Mouse (Mus musculus) layer of hippocampus, postnatal 25 days (tissue): ENCODE measurements around the gene Ppp2r5d. TPM values are rescaled to one million over a fixed set of nuclear protein-coding genes. Genes with fewer than 3 reads are reported as not detected.

Experiments
- DNase-seq, 2 experiments: peaks; one replicate each; pipeline ENCODE4 v3.0.0; 2022; ENCODE audit warnings: mixed read lengths in 2 of 2, low spot score in 1 of 2; ENCODE audit errors: extremely low spot score in 1 of 2
- total RNA-seq, 2 experiments: library from RNA; stranded (reverse); gene quantifications; 2 replicates each; pipeline ENCODE4 v1.2.3; 2021

Ppp2r5d gene
- total RNA-seq, 2 experiments from 2014 or later = 88.1 to 91.8 TPM

- no peak for DNase-seq
Observed at GRCm38 (mm10) chr17:46682654-46683389, 22.1 kb downstream of the Ppp2r5d start.

GRCm38 (mm10) chr17:46681466-46682118 is 23.3 kb downstream of the Ppp2r5d start:
- no peak for DNase-seq

DNA sequence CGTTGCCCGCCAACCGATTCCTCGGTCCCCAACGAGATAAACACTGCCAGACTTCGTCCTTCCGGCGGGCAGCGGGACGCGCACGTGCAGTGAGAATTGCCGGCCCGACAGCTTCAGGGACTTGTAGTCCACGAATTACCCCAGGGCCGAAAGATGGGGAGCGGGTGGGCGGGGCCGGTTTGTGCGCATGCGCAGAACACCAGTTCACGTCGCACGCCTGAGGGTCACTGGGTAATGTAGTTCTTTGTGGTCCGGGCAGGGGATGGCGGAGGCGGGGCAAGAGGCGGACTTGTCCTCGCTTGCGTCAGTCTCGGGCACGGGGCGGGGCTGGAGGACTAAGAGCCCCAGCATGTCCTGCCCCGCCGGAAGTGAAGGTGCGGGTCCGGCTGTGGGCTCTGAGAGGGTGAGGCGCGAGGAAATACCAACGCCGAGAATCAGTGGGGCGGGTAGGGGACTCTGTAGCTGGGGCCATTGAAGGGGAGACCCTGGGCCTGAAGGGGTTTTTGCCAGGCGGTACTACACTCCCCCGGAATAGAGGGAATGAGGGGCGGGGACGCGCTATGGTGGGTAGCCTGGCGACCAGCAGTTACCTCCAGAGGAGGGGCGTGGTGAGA is 24.0 kb downstream of the Ppp2r5d start, which contains the start of gene Klhdc3:
Klhdc3 (minus strand) TSS at position 155 of the 614 bp plus-strand sequence.
- peak; percentile 88 for DNase-seq

DNA sequence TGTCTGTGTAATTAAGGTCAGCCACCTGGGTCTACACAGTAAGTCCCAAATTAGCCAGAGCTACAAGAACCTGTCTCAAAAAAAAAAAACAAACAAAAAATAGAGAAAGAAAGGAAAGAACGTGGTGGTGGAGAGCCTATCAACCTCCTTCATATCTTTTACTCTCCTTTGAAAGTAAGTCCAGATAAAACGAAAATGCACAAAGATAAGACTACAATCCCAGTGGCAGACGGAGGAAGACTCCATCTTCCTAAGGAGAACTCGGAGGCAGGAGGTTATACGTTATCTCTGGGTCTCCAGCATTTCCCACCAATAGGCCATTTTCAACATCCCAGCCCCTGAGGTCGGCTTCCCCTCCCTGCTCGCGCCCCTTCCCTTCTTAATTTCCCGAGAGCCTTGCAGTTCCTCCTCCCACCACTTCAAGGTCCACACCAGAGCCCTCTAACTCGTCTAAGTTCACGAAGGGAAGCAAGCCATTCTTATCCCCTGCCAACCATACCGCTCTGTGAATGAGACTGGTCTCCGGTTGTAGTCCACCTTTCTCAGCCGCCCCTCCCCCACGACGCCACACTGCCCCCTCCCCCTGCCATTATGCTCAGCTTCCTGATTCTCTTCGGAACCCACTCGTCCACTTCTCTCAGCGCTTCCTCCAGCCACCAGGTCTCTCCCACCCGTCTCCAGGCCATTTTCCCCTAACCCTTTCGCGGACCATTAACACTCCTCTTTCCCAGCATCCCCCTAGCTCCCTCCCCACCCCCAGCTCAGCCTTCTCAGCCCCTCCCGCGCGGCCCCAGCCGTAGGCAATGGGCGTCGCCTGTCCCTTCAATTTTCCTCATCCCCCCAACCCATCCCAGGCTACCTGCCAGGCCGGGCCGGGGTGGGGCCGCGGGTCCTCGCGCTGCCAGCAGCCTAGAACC is 24.8 kb downstream of the Ppp2r5d start:
- peak; percentile 42 to 52 for DNase-seq

GRCm38 (mm10) chr17:46678911-46679310 is 26.0 kb downstream of the Ppp2r5d start:
- no peak for DNase-seq

GRCm38 (mm10) chr17:46678416-46678815 is 26.5 kb downstream of the Ppp2r5d start, which contains the start of gene Mea1:
Mea1 (plus strand) TSS chr17:46678793.
- no peak for DNase-seq

GRCm38 (mm10) chr17:46674530-46675283 is 30.2 kb downstream of the Ppp2r5d start:
- DNase-seq = no peak

GRCm38 (mm10) chr17:46673850-46674529 is 30.9 kb downstream of the Ppp2r5d start, which contains the start of gene Rrp36:
Rrp36 (minus strand) TSS chr17:46674352.
- DNase-seq = peak; percentile 69 to 81

- DNase-seq = no peak
Observed at GRCm38 (mm10) chr17:46669911-46670310, 35.0 kb downstream of the Ppp2r5d start.

DNA sequence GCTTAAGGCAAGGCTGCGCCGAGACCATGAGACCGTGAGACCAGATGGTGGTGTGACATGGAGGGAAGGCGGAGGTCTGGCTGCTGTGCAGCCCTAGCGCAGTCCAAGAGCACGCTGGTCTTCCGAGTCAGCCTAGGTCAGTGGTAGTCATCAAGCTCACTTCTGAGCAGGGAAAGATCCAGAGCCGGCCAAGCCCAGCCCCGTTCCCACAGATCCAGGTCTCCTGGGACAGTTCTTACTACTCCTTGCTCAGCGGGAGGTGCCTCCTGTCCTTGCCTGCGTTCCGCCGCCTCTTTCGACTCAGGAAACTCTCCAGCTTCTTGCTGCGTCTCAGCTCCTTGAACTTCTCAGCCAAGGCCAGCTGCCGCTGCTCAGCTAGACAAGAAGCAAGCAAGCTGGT is 37.2 kb downstream of the Ppp2r5d start:
- DNase-seq = no peak

DNA sequence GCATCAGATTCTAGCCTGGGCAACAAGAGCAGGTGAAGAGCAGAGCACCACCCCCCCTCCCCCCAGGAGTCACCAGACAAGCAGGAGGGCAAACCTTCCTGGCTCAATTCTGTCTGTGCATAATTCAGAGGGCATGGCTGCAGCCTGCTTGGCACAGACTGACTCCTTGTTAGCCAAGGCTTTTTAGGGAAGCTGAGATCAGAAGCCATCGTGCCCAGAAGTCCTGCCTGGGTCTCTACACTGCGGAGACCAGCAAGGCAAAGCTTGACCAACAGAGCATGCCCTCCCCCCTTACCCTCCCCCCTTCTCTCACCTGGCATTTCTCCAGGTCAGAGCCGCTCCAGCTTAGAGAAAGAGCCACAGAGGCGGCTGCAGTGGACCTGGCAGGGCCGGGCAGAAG is 42.2 kb downstream of the Ppp2r5d start:
- DNase-seq = no peak

DNA sequence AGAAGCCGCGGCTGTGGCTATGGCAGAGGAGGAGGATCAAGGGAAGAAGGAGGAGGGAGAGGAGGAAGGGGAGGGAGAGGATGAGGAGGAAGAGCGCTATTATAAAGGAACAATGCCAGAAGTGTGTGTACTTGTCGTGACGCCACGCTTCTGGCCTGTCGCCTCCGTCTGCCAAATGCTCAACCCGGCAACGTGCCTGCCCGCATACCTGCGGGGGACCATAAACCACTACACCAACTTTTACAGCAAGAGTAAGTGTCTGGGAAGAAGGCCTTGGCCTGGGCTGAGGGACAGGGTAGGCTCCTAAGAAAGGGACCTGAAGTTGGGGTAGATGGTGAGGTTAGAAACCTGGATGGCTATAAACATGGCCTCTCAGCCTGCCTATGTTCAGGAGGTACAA is 42.9 kb downstream of the Ppp2r5d start:
- DNase-seq = no peak

- no peak for DNase-seq
Observed at GRCm38 (mm10) chr17:46661351-46661750, 43.6 kb downstream of the Ppp2r5d start.

GRCm38 (mm10) chr17:46656054-46656453 is 48.9 kb downstream of the Ppp2r5d start:
- no peak for DNase-seq

GRCm38 (mm10) chr17:46651755-46652547 is 53.0 kb downstream of the Ppp2r5d start:
- DNase-seq = no peak

DNA sequence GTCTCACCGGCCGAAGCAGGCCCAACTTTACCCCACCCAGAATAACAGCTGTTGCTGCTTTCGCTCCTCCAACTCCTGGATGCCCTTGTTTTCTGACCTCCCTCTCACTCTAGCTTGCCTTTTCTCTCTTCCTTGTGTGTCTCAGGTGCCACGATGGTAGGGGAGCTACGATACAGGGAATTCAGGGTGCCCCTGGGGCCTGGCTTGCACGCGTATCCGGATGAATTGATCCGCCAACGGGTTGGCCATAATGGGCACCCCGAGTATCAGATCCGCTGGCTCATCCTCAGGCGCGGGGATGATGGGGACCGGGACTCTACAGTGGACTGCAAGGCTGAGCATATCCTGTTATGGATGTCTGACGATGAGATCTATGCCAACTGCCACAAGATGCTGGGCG is 53.6 kb downstream of the Ppp2r5d start:
- no peak for DNase-seq

DNA sequence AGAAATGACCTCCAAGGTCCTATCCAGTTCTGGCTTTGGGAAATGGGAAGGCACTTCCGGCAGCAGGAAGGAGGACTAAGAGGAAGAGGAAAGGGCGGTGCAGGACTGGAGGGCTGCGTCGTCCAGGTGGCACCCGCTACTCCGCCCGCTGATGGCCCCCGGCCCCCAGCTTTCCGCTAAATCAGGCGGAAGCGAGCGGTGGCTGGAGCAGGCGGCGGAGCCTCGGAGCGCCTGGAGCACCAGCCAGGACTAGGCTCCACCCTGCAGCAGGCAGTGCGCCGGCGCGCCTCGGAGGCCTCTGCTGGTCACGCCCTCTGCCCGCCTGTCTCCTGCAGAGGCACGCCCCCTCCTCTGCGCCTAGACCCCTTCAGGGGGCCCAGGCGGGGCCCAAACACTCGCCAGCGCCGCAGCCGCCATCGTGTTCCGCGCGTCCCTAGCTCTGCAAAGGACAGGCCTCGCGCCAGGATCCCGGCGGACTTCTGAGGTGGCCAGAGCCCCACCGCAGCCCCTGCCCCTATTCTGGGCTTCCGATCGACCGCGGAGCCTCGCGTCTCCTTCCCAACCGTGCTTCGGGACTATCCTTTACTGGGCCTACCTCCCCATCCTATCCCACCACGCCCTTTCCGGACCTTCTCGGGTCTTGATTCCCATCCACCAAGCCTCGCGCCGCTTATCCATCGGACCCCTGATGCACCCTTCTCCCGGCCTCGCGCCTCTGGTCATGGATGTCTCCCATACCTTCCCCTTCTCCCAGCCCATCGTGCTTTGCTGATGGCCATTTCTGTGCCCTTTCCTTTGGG is 54.5 kb downstream of the Ppp2r5d start, which contains the start of gene Cul7:
Cul7 (plus strand) TSS at position 106 of the 800 bp plus-strand sequence.
- peak; percentile 79 to 81 for DNase-seq
